Mouse (Mus musculus): ENCODE measurements around the gene Rpl7l1.

GRCm38 (mm10) chr17:46749282-46749681 is 33.2 kb downstream of the Rpl7l1 start:
- TF ChIP-seq CTCF (IDR thresholded peaks at IDR 0.05; ENCODE audit: borderline replicate concordance, insufficient read depth, low read depth, low read length) (no peak), POLR2A (IDR thresholded peaks at IDR 0.05; ENCODE audit: borderline replicate concordance, insufficient read depth, low read length) (no peak)

Measured in cerebellum, adult 2 months (tissue).